Mouse (Mus musculus): ENCODE data around the gene Tmem88.

Tmem88 gene

GRCm38 (mm10) chr11:69364376-69364775, 33.7 kb downstream of the Tmem88 start:
- no peak for DNase-seq (ENCODE audit: low spot score in 2 of 2)

GRCm38 (mm10) chr11:69362479-69362878, 35.6 kb downstream of the Tmem88 start:
- DNase-seq (ENCODE audit: low spot score in 2 of 2): no peak

- DNase-seq (ENCODE audit: low spot score in 2 of 2): no peak
Measured at GRCm38 (mm10) chr11:69362021-69362420, 36.0 kb downstream of the Tmem88 start.

GRCm38 (mm10) chr11:69357690-69358089, 40.3 kb downstream of the Tmem88 start:
- DNase-seq (ENCODE audit: low spot score in 2 of 2): no peak

- DNase-seq (ENCODE audit: low spot score in 2 of 2): no peak
Measured at GRCm38 (mm10) chr11:69356544-69356943, 41.5 kb downstream of the Tmem88 start.

Measured in cerebellum, postnatal 4 days (tissue).